Mouse (Mus musculus): ENCODE results near the gene I830077J02Rik. TPM values are rescaled to one million over a fixed set of nuclear protein-coding genes. Genes with fewer than 3 reads are reported as not detected.
"Not testable (repeated sequence)": the region's sequence is repeated elsewhere in the genome, so short reads cannot be mapped to it uniquely, and the experiment has no call there.

Gene I830077J02Rik
- total RNA-seq, 4 experiments from 2014 or later, result 0.28 to 1.3 (median 0.42) TPM

- DNase-seq (ENCODE audit: low spot score), result no peak
Measured at GRCm38 (mm10) chr3:105918355-105918745, 14.1 kb downstream of the I830077J02Rik start.

GRCm38 (mm10) chr3:105917656-105918354 is 14.7 kb downstream of the I830077J02Rik start:
- DNase-seq (ENCODE audit: low spot score), result no peak

- not testable (repeated sequence) for DNase-seq (ENCODE audit: low spot score)
Measured at GRCm38 (mm10) chr3:105916455-105916854, 16.0 kb downstream of the I830077J02Rik start.

GRCm38 (mm10) chr3:105915281-105915680 is 17.2 kb downstream of the I830077J02Rik start:
- no peak for DNase-seq (ENCODE audit: low spot score)

GRCm38 (mm10) chr3:105913839-105914681 is 18.4 kb downstream of the I830077J02Rik start:
- DNase-seq (ENCODE audit: low spot score), result no peak

GRCm38 (mm10) chr3:105912097-105912880 is 20.2 kb downstream of the I830077J02Rik start:
- no peak for DNase-seq (ENCODE audit: low spot score)

- DNase-seq (ENCODE audit: low spot score), result no peak
Measured at GRCm38 (mm10) chr3:105910519-105911190, 21.8 kb downstream of the I830077J02Rik start.

GRCm38 (mm10) chr3:105908976-105909375 is 23.5 kb downstream of the I830077J02Rik start:
- DNase-seq (ENCODE audit: low spot score), result no peak

GRCm38 (mm10) chr3:105907956-105908655 is 24.4 kb downstream of the I830077J02Rik start:
- DNase-seq (ENCODE audit: low spot score), result no peak

GRCm38 (mm10) chr3:105904721-105905120 is 27.7 kb downstream of the I830077J02Rik start:
- DNase-seq (ENCODE audit: low spot score), result no peak

GRCm38 (mm10) chr3:105904213-105904612 is 28.3 kb downstream of the I830077J02Rik start:
- DNase-seq (ENCODE audit: low spot score), result no peak

GRCm38 (mm10) chr3:105901468-105901867 is 31.0 kb downstream of the I830077J02Rik start:
- no peak for DNase-seq (ENCODE audit: low spot score)

- no peak for DNase-seq (ENCODE audit: low spot score)
Measured at GRCm38 (mm10) chr3:105900716-105901115, 31.7 kb downstream of the I830077J02Rik start.

GRCm38 (mm10) chr3:105900266-105900665 is 32.2 kb downstream of the I830077J02Rik start:
- no peak for DNase-seq (ENCODE audit: low spot score)

GRCm38 (mm10) chr3:105899394-105900147 is 32.9 kb downstream of the I830077J02Rik start:
- DNase-seq (ENCODE audit: low spot score), result peak; percentile 83

- no peak for DNase-seq (ENCODE audit: low spot score)
Measured at GRCm38 (mm10) chr3:105898861-105899260, 33.6 kb downstream of the I830077J02Rik start.

GRCm38 (mm10) chr3:105898325-105898724 is 34.1 kb downstream of the I830077J02Rik start:
- peak; percentile 64 for DNase-seq (ENCODE audit: low spot score)

GRCm38 (mm10) chr3:105896811-105897210 is 35.7 kb downstream of the I830077J02Rik start:
- no peak for DNase-seq (ENCODE audit: low spot score)

- peak; percentile 96 for DNase-seq (ENCODE audit: low spot score)
Measured at GRCm38 (mm10) chr3:105894601-105895592, 37.6 kb downstream of the I830077J02Rik start.

Data from heart, adult 8-10 months (tissue).